Mouse (Mus musculus) mesoderm, embryonic 11.5 days (tissue): Measurements from ENCODE around the gene Brsk1.
A peak's percentile ranks its signal among the peaks of the same experiment; 100 is the strongest.

Source experiments
- DNase-seq: peaks from one replicate; pipeline ENCODE4 v3.0.0-alpha.2; 2012; ENCODE audit warnings: low read depth, low spot score

Brsk1 gene

GRCm38 (mm10) chr7:4739544-4740275, 49.3 kb downstream of the Brsk1 start, which contains the start of gene Kmt5c:
Kmt5c (plus strand) TSS chr7:4740115.
- DNase-seq: peak; percentile 99

- no peak for DNase-seq
These were observed 49.9 kb downstream of the Brsk1 start for GRCm38 (mm10) chr7:4740309-4740727.

DNA sequence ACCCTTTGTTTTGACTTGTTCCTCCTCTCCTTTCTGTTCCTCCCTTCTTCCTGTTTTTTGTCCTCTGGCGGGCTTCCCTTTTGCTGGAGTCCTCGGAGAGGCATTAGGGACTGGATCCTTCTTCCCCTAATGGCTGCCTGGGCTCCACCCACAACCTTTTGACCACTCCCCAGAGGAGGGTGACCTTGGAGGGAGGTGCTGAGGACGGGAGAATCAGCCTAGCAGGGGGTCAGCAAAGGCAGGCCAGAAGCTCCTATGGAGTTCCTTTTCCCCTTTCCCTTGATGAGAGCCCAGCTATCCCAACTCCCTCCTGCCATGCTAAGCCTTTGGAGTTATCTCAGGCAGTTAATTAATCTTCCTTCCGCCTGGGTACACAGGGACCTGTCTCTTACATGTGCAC, 50.7 kb downstream of the Brsk1 start:
- DNase-seq: peak; percentile 41

GRCm38 (mm10) chr7:4741672-4742481, 51.5 kb downstream of the Brsk1 start:
- no peak for DNase-seq

DNA sequence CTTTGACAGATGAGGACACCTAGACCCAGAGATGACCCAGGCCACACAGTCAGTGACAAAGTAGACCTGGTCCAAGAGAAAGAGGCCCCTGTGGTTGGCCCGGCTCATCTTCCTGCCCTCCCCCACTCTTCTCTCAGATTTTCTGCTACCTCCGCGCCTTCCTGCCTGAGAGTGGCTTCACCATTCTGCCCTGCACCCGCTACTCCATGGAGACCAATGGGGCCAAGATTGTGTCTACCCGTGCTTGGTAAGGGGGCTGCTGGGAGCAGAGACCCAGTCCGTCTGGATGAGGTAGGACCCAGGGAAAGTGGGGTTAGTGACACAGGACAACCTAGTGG, 52.0 kb downstream of the Brsk1 start:
- DNase-seq: no peak

DNA sequence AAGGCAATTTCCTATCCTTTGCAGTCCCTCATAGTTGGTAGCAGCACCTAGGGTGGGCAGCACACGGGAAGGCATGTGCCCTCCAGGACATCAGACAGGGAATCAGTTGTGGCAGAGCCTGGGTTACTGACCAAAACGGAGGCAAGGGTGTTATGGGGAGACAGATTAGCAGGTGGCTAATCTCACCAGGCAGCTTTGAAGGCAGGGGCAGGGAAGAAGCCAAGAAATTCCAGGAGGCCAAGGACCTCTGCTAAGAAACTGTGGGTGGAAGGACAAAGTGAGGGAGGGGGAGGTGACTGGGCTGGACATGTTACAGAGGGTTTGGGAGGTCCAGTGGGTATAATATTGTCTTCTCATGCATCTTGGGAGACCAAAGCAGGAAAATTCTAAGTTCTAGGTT, 53.0 kb downstream of the Brsk1 start:
- DNase-seq: no peak

GRCm38 (mm10) chr7:4744886-4745285, 54.5 kb downstream of the Brsk1 start:
- DNase-seq: no peak

DNA sequence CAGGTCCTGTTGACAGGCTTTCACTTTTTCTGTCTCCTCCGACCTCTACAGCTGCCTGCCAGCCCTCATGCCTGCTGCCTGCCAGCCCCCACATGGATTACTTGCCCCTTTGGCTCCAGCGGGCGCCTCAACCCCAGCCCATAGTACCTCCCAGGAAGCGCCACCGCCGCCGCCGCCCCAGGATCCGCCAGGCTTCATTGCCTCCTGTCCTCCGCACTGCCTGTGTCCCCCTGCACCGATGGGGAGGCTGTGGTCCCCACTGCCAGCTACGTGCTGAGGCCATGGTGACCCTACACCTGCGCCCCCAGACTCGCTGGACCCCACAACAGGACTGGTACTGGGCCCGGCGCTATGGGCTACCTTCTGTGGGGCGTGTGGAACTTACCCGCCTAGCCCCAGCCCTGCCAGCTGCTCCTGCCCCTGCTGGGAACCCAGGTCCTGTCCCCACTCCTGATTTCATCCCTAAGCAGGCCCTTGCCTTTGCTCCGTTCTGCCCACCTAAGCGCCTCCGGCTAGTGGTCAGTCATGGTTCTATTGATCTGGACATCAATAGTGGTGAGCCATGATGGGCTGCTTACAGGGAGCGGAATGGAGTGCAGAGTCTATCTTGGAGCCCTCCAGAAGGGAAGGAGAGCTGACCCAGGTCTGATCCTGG, 56.0 kb downstream of the Brsk1 start:
- DNase-seq: no peak

DNA sequence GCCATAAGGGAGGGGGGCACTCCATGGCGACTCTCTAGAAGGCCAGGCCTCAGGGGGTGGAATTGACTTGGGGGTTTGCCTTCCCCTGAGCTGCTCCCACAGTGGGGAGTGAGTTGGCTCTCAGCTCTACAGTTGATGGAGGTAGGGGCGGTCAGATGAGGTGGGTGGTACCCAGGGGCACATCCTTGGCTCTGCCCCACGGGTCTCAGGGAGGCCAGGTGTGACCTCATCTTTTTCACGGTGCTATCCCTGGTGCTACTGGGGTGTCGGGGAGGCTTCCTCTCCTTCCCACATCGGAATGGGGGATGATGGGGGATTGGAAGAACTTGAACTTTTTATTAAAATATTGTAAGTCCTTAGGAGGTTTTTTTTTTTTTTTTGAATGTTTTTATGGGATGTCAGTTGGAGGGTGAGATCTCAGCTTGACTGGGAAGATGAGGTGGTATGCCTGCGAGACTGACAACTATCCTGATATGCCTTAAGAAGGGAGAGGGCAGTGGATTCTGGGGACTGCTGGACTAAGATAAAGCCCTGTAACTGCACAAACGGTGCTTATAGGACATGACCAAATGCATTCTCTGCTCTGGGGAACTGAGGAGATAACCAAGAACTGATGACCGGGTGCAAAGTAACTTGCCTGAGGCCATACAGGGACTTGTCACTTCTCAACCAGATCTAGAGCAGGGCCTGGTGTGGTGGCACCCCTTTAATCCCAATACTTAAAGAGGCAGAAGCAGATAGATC, 56.9 kb downstream of the Brsk1 start:
- DNase-seq: no peak

DNA sequence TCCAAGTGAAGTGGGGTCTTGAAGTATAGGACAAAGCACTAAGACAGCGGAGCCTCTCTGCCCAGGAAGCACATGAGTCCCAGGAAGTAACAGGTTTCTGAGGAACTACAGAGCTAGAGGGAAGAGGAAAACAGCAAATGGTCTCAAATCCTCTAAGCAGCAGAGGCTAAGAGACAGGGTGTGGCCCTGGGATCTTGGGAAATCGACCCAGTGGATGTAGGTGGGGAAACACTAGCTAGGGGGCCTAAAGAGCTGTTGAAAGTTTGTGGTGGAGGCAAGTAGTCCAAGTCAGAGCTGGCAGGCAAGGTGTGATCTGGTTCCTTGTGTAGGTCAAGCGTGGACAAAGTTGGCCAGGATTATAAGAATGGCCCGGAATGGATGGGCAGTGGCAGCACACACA, 57.9 kb downstream of the Brsk1 start:
- DNase-seq: no peak

GRCm38 (mm10) chr7:4749169-4749568, 58.8 kb downstream of the Brsk1 start:
- DNase-seq: no peak

- DNase-seq: peak; percentile 61
These were observed 61.8 kb downstream of the Brsk1 start for GRCm38 (mm10) chr7:4751971-4752820.

DNA sequence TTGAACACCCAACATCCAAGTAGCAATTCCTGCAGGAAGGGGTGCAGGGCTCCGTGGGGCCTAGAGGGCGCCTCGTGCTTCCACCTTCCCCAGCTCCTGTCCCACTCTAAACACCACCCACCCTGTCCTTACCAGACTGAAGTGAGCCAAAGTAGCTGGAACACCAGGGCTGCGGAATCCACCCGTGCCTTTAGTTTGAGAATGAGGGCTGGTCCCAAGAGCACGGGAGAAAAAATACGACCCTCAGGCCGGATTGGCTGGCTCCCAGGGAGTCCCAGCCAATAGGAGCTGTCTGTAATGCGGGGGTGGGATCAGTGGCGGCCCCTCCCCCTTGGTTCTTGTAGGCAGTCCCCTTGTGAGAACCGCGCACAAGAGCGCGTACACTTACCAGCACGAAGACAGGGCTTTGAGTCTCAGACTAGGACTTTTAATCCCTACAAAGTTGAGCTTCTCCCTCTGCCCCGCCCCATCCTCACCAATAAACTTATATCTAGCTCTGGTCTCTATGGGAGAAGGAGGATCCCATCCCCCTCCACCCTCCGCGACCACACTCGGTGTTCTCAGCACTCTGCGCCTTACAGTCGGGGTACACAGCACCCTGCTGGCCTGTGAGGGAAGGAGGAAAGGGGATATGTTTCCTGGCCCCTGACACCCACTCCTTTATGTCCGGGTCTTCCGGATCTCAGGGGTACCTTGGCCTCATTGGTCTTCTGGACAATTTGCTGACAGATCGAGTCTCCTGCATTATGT, 62.6 kb downstream of the Brsk1 start, which contains the start of gene Cox6b2:
TSS of gene Cox6b2 (minus strand) at position 274 of the 750 bp plus-strand sequence.
- DNase-seq: peak; percentile 91

GRCm38 (mm10) chr7:4759670-4760069, 69.3 kb downstream of the Brsk1 start:
- no peak for DNase-seq

DNA sequence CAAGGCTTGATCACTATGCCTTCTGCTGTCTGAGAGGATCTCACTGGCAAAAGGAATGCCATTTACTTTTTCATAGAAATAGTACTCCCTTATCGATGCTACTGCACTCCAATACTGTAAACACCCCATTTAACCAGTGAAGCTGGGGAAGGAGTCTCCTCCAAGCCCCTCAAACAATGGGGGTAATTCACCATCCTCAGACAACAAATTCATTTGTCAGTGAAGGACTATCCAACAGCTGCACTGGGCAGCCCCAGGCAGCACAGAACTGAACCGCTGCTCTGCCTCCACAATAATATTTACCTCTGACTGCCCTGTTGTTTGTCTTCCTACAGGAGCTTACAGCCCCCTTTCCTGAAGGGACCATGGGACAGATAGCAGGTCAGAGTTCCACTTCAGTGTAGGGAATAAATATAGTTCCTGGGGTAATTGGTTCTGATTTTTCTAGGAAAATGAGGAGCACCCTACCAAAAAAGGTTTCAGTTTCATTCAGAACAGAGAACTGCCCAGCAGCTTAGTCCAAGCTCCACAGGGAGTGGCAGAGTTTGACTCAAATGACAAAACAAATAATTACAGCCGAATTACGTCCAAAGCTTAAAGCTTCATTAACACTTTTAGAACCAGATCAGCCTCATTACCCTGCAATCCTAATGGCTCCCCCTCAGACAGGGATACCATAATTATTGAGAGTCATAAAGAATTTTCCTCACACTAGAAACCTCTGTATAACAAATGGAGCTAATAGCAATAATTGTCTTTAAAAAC, 74.7 kb downstream of the Brsk1 start:
- DNase-seq: no peak
